In genomic region chr1:89688914-89689313, GRCm38 (mm10) we compare ENCODE assay signal across 11 mouse cellular contexts.
DNase-seq lines count a peak whose midpoint lies in the region; ATAC-seq and TF ChIP-seq lines count a peak whose summit lies in the region.
"Had no signal": no experiment of that assay in that cellular context is flagged by ENCODE, and none has a peak within 500 bp of the region (broad histone marks: within the 10 kb centered on the region; RNA-seq: fewer than 3 reads in every experiment).

No protein-coding gene starts in this region.

- H3K27ac ChIP-seq in heart, embryonic 10.5 days, result peak overlapping the region; percentile 47
- H3K27ac ChIP-seq in midbrain, embryonic 14.5 days (replicated peaks; ENCODE audit: low read depth, low read length), result peak overlapping the region; percentile 57
- H3K27ac ChIP-seq: stomach, embryonic 15.5 days had no signal

- no peaks in the 10 kb centered on the region for H3K27me3 ChIP-seq in heart, embryonic 10.5 days (ENCODE audit: insufficient read depth, poor library complexity, severe bottlenecking)
- no peaks in the 10 kb centered on the region for H3K27me3 ChIP-seq in midbrain, embryonic 14.5 days (ENCODE audit: control insufficient read depth, insufficient read depth, low read length)
- H3K27me3 ChIP-seq: stomach, embryonic 15.5 days had no signal

- H3K4me3 ChIP-seq in heart, embryonic 10.5 days, result no peak overlapping the region
- H3K4me3 ChIP-seq in midbrain, embryonic 14.5 days (replicated peaks; ENCODE audit: low read depth, low read length), result no peak overlapping the region
- H3K4me3 ChIP-seq: stomach, embryonic 15.5 days had no signal

- peaks cover 17% of the 10 kb centered on the region for H3K36me3 ChIP-seq in heart, embryonic 10.5 days
- H3K36me3 ChIP-seq in midbrain, embryonic 14.5 days (ENCODE audit: control insufficient read depth, insufficient read depth, low read length), result peaks cover 29% of the 10 kb centered on the region

- H3K9ac ChIP-seq in midbrain, embryonic 14.5 days (replicated peaks; ENCODE audit: low read length), result no peak overlapping the region
- H3K9ac ChIP-seq: stomach, embryonic 15.5 days had no signal

- no peak for DNase-seq in heart, embryonic 10.5 days (ENCODE audit: low spot score)
- DNase-seq in heart, adult 18-20 months, result no peak
- peak; percentile 24 for DNase-seq in Muller cell, postnatal 12 days (ENCODE audit: inconsistent ontology term)
- peak; percentile 57 for DNase-seq in brain, embryonic 14.5 days (ENCODE audit: low read depth)
- DNase-seq in midbrain, embryonic 14.5 days, result peak; percentile 46
- no peak for DNase-seq in ovary, postnatal 10 days (ENCODE audit: low spot score)
- no peak for DNase-seq in layer of hippocampus, adult 8-10 months (ENCODE audit: low spot score in 2 of 2)
- no peak for DNase-seq in cerebellum, postnatal 14 days
- DNase-seq: cerebellum, adult 18-20 months; lung, adult 18-20 months had no signal

- H3K4me1 ChIP-seq in heart, embryonic 10.5 days, result peaks cover 65% of the 10 kb centered on the region
- H3K4me1 ChIP-seq in midbrain, embryonic 14.5 days (ENCODE audit: control insufficient read depth, insufficient read depth, low read length), result peaks cover 17% of the 10 kb centered on the region
- H3K4me1 ChIP-seq: stomach, embryonic 15.5 days had no signal

- WGBS in heart, embryonic 10.5 days, result 54% methylated on average over 10 of the region's 10 CpGs
- 36% methylated on average over 10 of the region's 10 CpGs for WGBS in midbrain, embryonic 14.5 days

- H3K4me2 ChIP-seq in midbrain, embryonic 14.5 days (ENCODE audit: low read length), result no peak overlapping the region
- H3K4me2 ChIP-seq: stomach, embryonic 15.5 days had no signal

- TF ChIP-seq CTCF in brain, embryonic 14.5 days (IDR thresholded peaks at IDR 0.05; ENCODE audit: borderline replicate concordance, extremely low read depth, insufficient read depth, insufficient read length), result no peak

- H3K9me3 ChIP-seq in heart, embryonic 10.5 days, result no peaks in the 10 kb centered on the region
- no peaks in the 10 kb centered on the region for H3K9me3 ChIP-seq in midbrain, embryonic 14.5 days (ENCODE audit: control insufficient read depth, low read length)
- H3K9me3 ChIP-seq: stomach, embryonic 15.5 days had no signal

- no peak for TF ChIP-seq POLR2A in brain, embryonic 14.5 days (IDR thresholded peaks at IDR 0.05; ENCODE audit: borderline replicate concordance, extremely low read depth, insufficient read depth, insufficient read length, poor library complexity, severe bottlenecking)

- ATAC-seq in midbrain, embryonic 14.5 days (ENCODE audit: low FRiP score, low TSS enrichment), result no peak

Comparison
In these comparisons a context has a peak if more than half of its experiments do, and no peak if none do; other contexts are left out.
1. DNase-seq: peak in Muller cell, postnatal 12 days (single experiment), brain, embryonic 14.5 days (single experiment) and midbrain, embryonic 14.5 days (single experiment); none in heart, embryonic 10.5 days (single experiment), heart, adult 18-20 months (0 of 2), ovary, postnatal 10 days (single experiment), layer of hippocampus, adult 8-10 months (0 of 2) and cerebellum, postnatal 14 days (0 of 2).